Mouse (Mus musculus) left cerebral cortex, adult 6 months (tissue): ENCODE measurements around the gene Panx1. TPM values are rescaled to one million over a fixed set of nuclear protein-coding genes. Genes with fewer than 3 reads are reported as not detected.

Source experiments
- long read RNA-seq, 2 experiments: library from polyadenylated mRNA; unstranded; transcript quantifications; one replicate each; pipeline ENCODE4 v2.0.0; 2019 to 2020
- polyA plus RNA-seq: library from polyadenylated mRNA; unstranded; fragments of <200 nt; fragmentation: Nextera tagmentation; gene quantifications from 2 replicates; pipeline ENCODE4 v1.2.3, GENCODE M21; 2021

The Panx1 gene
- polyA plus RNA-seq: 24.5 and 32.9 TPM in 2 replicates
- long read RNA-seq, experiment 1, full-length matches to known transcripts: 85 of 90 reads
- long read RNA-seq, experiment 1, partial matches to known transcripts: 4 of 90 reads
- long read RNA-seq, experiment 1, other reads (novel, unspliced or antisense): 1 of 90 reads
- long read RNA-seq, experiment 2, full-length matches to known transcripts: 12 of 17 reads
- long read RNA-seq, experiment 2, partial matches to known transcripts: 4 of 17 reads
- long read RNA-seq, experiment 2, other reads (novel, unspliced or antisense): 1 of 17 reads

DNA sequence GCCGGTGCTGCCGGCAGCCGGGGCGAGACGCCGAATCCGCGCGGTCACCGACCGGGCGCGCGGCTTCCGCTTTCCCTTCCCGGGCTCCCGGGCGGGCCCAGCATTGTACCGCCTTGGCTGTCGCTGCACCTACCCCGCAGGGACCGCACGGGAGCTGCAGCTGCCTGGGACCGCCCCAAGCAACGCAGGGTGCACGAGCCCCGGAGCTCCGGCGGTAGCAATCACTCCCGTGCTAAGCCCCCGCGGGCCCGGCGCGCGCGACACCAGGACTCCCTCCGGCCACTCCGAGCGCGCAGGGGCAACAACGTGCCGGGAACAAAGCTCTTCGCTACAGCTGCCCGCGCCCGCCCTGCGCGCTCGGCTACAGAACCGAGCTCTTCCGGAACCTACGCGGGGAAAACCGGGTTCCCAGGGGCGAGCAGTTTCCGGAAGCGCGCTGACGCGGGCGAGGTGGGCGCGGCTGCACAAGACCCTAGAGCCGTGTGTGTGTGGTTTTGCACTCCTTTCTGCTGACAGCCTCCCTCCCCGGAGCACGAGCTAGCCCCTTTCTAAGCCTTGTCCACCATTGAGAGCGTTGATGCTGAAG lies at the start of gene Panx1:
Gene Panx1 (minus strand): TSS at position 395 of the 586 bp plus-strand sequence.

Other genes starting within 250 kb of the Panx1 start
- 12.9 and 18.5 TPM in 2 replicates for gene Gpr83, start 185.3 kb downstream of the Panx1 start, polyA plus RNA-seq
- not detected in 2 replicates for gene Izumo1r, start 141.5 kb downstream of the Panx1 start, polyA plus RNA-seq
- gene Hephl1, start 66.6 kb upstream of the Panx1 start, polyA plus RNA-seq: not detected in 2 replicates
- gene Vstm5, start 193.6 kb upstream of the Panx1 start, polyA plus RNA-seq: 14.6 and 16.2 TPM in 2 replicates
- gene Med17, start 234.5 kb upstream of the Panx1 start, polyA plus RNA-seq: 17.2 and 24.9 TPM in 2 replicates